Comparison of ENCODE assay signal across 27 mouse cellular contexts in genomic region chr2:127470661-127471060, GRCm38 (mm10). TPM values are rescaled to one million over a fixed set of nuclear protein-coding genes. Genes with fewer than 3 reads are reported as not detected.
"Had no signal": no experiment of that assay in that cellular context is flagged by ENCODE, and none has a peak within 500 bp of the region (broad histone marks: within the 10 kb centered on the region; RNA-seq: fewer than 3 reads in every experiment).

No protein-coding gene starts in this region.

- H3K27ac ChIP-seq: gastrocnemius, adult 2 months; heart, embryonic 10.5 days; hindbrain, embryonic 10.5 days; hindbrain, embryonic 12.5 days; hindbrain, embryonic 14.5 days; intestine, embryonic 15.5 days; layer of hippocampus, adult 2 months; left cerebral cortex, adult 2 months; limb, embryonic 10.5 days; limb, embryonic 12.5 days; liver, embryonic 13.5 days had no signal

- H3K4me2 ChIP-seq: heart, embryonic 12.5 days; hindbrain, embryonic 12.5 days; hindbrain, embryonic 14.5 days; intestine, embryonic 15.5 days; limb, embryonic 12.5 days; liver, embryonic 11.5 days; liver, embryonic 13.5 days had no signal

- H3K36me3 ChIP-seq: heart, embryonic 10.5 days; heart, embryonic 12.5 days; hindbrain, embryonic 10.5 days; hindbrain, embryonic 12.5 days; intestine, embryonic 15.5 days; limb, embryonic 10.5 days; limb, embryonic 12.5 days; liver, embryonic 13.5 days had no signal

- H3K9me3 ChIP-seq: heart, embryonic 10.5 days; heart, embryonic 12.5 days; hindbrain, embryonic 10.5 days; hindbrain, embryonic 12.5 days; intestine, embryonic 15.5 days; limb, embryonic 10.5 days; limb, embryonic 12.5 days; liver, embryonic 13.5 days had no signal

- H3K4me1 ChIP-seq: hindbrain, embryonic 10.5 days; hindbrain, embryonic 12.5 days; intestine, embryonic 15.5 days; limb, embryonic 10.5 days; limb, embryonic 12.5 days; liver, embryonic 13.5 days had no signal

- H3K4me3 ChIP-seq: gastrocnemius, adult 2 months; heart, embryonic 10.5 days; heart, embryonic 12.5 days; hindbrain, embryonic 10.5 days; hindbrain, embryonic 12.5 days; intestine, embryonic 15.5 days; layer of hippocampus, adult 2 months; left cerebral cortex, adult 2 months; limb, embryonic 10.5 days; limb, embryonic 12.5 days; liver, embryonic 13.5 days had no signal

- ATAC-seq: forebrain, embryonic 16.5 days; hindbrain, embryonic 16.5 days; inflammation-experienced regulatory T-cells, adult 6 months; intestine, embryonic 15.5 days; intestine, postnatal 0 days had no signal

- DNase-seq: gastrocnemius, adult 2 months; gastrocnemius, postnatal 10 days; gastrocnemius, postnatal 25 days; heart, postnatal 10 days; heart, postnatal 4 days; kidney, adult 18-20 months; kidney, adult 8-10 months; liver; liver, embryonic 13.5 days had no signal

- H3K9ac ChIP-seq: heart, embryonic 12.5 days; hindbrain, embryonic 12.5 days; hindbrain, embryonic 14.5 days; intestine, embryonic 15.5 days; limb, embryonic 12.5 days; liver, embryonic 13.5 days had no signal

- H3K27me3 ChIP-seq: heart, embryonic 12.5 days; hindbrain, embryonic 12.5 days; intestine, embryonic 15.5 days; liver, embryonic 13.5 days had no signal

RNA-seq across cellular contexts. Expression of gene Gpat2, which starts 45.7 kb away (rescaled TPM):
- total RNA-seq: gastrocnemius, adult 2 months; gastrocnemius, postnatal 25 days; granulocyte monocyte progenitor cell, adult 5-6 weeks; heart, adult 8-10 months; heart, postnatal 10 days; layer of hippocampus, postnatal 10 days had no signal
